Mouse (Mus musculus) forebrain, embryonic 14.5 days (tissue): ENCODE measurements at regions not wholly inside any gene's neighbourhood (a gene's known extent, or its start where the extent isn't known, plus 50 kb on each side); places are given as distances from the start of the nearest gene placed in this dataset.
A peak's percentile ranks its signal among the peaks of the same experiment; 100 is the strongest.
"Not testable (repeated sequence)": the region's sequence is repeated elsewhere in the genome, so short reads cannot be mapped to it uniquely, and the experiment has no call there.

Experiments used
- ATAC-seq: fragments of 200-750 bp; cut with Nextera tagmentation; 2 replicates; pipeline ENCODE4 v1.8.0; 2017; ENCODE audit warnings: mild to moderate bottlenecking, moderate library complexity
- DNase-seq: peaks from one replicate; pipeline ENCODE4 v3.0.0-alpha.2; 2015; ENCODE audit warnings: low spot score
- H3K27ac ChIP-seq: fragments of 300-500 bp; sonication (generic); 2 replicates; pipeline ENCODE4 v1.5.1; 2014; ENCODE audit warnings: low read depth, mild to moderate bottlenecking, control low read depth, low read length, moderate library complexity
- H3K27me3 ChIP-seq: fragments of 300-500 bp; sonication (generic); replicated peaks from 2 replicates; pipeline ENCODE4 v1.6.1; 2014; ENCODE audit warnings: low read length, control low read depth, mixed read lengths; ENCODE audit not compliant: control insufficient read depth, insufficient read depth
- H3K36me3 ChIP-seq: fragments of 300-500 bp; sonication (generic); 2 replicates; pipeline ENCODE4 v1.6.1; 2014; ENCODE audit warnings: low read length, control low read depth; ENCODE audit not compliant: control insufficient read depth, insufficient read depth
- H3K4me1 ChIP-seq: fragments of 300-500 bp; sonication (generic); 2 replicates; pipeline ENCODE4 v1.6.1; 2014; ENCODE audit warnings: antibody characterized with exemption, low read length, control low read depth; ENCODE audit not compliant: control insufficient read depth, insufficient read depth
- H3K4me2 ChIP-seq: fragments of 300-500 bp; sonication (generic); 2 replicates; pipeline ENCODE4 v1.6.1; 2014; ENCODE audit warnings: mild to moderate bottlenecking, control low read depth, low read length
- H3K4me3 ChIP-seq: fragments of 300-500 bp; sonication (generic); 2 replicates; pipeline ENCODE4 v1.5.1; 2014; ENCODE audit warnings: low read depth, low read length, control low read depth
- H3K9ac ChIP-seq: fragments of 300-500 bp; sonication (generic); 2 replicates; pipeline ENCODE4 v1.6.1; 2014; ENCODE audit warnings: mild to moderate bottlenecking, low read length, control low read depth, moderate library complexity
- H3K9me3 ChIP-seq: fragments of 300-500 bp; sonication (generic); replicated peaks from 2 replicates; pipeline ENCODE4 v1.6.1; 2016; ENCODE audit warnings: low read length, control low read depth, mixed read lengths; ENCODE audit not compliant: control insufficient read depth
- WGBS: fragments of 180-500 bp; shearing (Covaris S2); extraction: QIAGEN DNeasy Blood & Tissue Kit; methylation state at CpG from one replicate; pipeline ENCODE4 v1.1.7; 2014; 5-methylcytosine and 5-hydroxymethylcytosine counted together

- Histone ChIP-seq H3K4me3 (no peak overlapping the region), H3K4me1 (no peaks in the 10 kb centered on the region), H3K27ac (no peak overlapping the region), H3K27me3 (no peaks in the 10 kb centered on the region), H3K9ac (no peak overlapping the region), H3K4me2 (no peak overlapping the region), H3K9me3 (no peaks in the 10 kb centered on the region), H3K36me3 (no peaks in the 10 kb centered on the region)
- ATAC-seq (no peak), DNase-seq (no peak)
- WGBS: 86% methylated on average over 2 of the region's 2 CpGs
Observed at GRCm38 (mm10) chr14:82586116-82586515, 1857.2 kb upstream of the Pcdh17 start.

GRCm38 (mm10) chr14:82607631-82608030 lies 1835.7 kb upstream of the Pcdh17 start:
- H3K27me3 ChIP-seq: no peaks in the 10 kb centered on the region
- no peak overlapping the region for H3K27ac ChIP-seq
- no peak overlapping the region for H3K4me2 ChIP-seq
- no peaks in the 10 kb centered on the region for H3K9me3 ChIP-seq
- no peak overlapping the region for H3K4me3 ChIP-seq
- DNase-seq (peak; percentile 2), ATAC-seq (no peak)
- H3K4me1 ChIP-seq: no peaks in the 10 kb centered on the region
- no peak overlapping the region for H3K9ac ChIP-seq
- no peaks in the 10 kb centered on the region for H3K36me3 ChIP-seq

- H3K9ac ChIP-seq, H3K4me1 ChIP-seq, H3K36me3 ChIP-seq, DNase-seq, H3K27ac ChIP-seq, H3K4me2 ChIP-seq, H3K9me3 ChIP-seq, H3K4me3 ChIP-seq, H3K27me3 ChIP-seq, ATAC-seq: not testable (repeated sequence)
- WGBS: 74% methylated on average over 1 of the region's 1 CpGs
Observed at GRCm38 (mm10) chr14:82610726-82611125, 1832.6 kb upstream of the Pcdh17 start.
